Mouse (Mus musculus): Measurements from ENCODE around the gene Tspan17.

GRCm38 (mm10) chr13:54783698-54784097, 5.5 kb upstream of the Tspan17 start, which contains the start of gene Eif4e1b:
- TF ChIP-seq CEBPB (IDR thresholded peaks at IDR 0.05; ENCODE audit: low read depth) (no peak), CTCF (IDR thresholded peaks at IDR 0.05; ENCODE audit: control insufficient read depth, insufficient read depth, insufficient read length) (no peak), MAX (IDR thresholded peaks at IDR 0.05) (no peak), MYOG (IDR thresholded peaks at IDR 0.05; ENCODE audit: control insufficient read depth, extremely low read depth, insufficient read length) (no peak), USF1 (IDR thresholded peaks at IDR 0.05; ENCODE audit: low read depth) (no peak)
